Mouse (Mus musculus) monocyte, adult 5-6 weeks (primary cell): ENCODE measurements around the gene Grm5. TPM values are rescaled to one million over a fixed set of nuclear protein-coding genes. Genes with fewer than 3 reads are reported as not detected.

Source experiments
- ATAC-seq: fragments of 153-309, 156-312 bp; replicated peaks from 2 replicates; pipeline ENCODE4 v1.8.0; 2017; ENCODE audit warnings: mild to moderate bottlenecking; ENCODE audit not compliant: low TSS enrichment, insufficient number of reproducible peaks, severe bottlenecking, poor library complexity, low FRiP score
- total RNA-seq: library from RNA; stranded (forward); fragments of 200-1000, 200-491, 200-594 nt; gene quantifications from 3 replicates; pipeline ENCODE4 v1.2.3, GENCODE M21; 2017

Grm5 gene
- total RNA-seq, 1 experiment from 2014 or later: not detected

GRCm38 (mm10) chr7:88128080-88128848 is 544.3 kb downstream of the Grm5 start:
- ATAC-seq: no peak

GRCm38 (mm10) chr7:88129536-88130487 is 545.8 kb downstream of the Grm5 start:
- no peak; the same call in 1 of the 2 replicates for ATAC-seq

- no peak for ATAC-seq
These were observed 546.5 kb downstream of the Grm5 start for GRCm38 (mm10) chr7:88130488-88130849.

- no peak for ATAC-seq
These were observed 575.7 kb downstream of the Grm5 start for GRCm38 (mm10) chr7:88159542-88160241.

- ATAC-seq: no peak
These were observed 577.6 kb downstream of the Grm5 start for GRCm38 (mm10) chr7:88161586-88161985.

Other genes starting within 250 kb of the Grm5 start
- gene Tyr, start 90.7 kb upstream of the Grm5 start, total RNA-seq: not detected in 3 replicates